Mouse (Mus musculus): ENCODE measurements at regions not wholly inside any gene's neighbourhood (a gene's known extent, or its start where the extent isn't known, plus 50 kb on each side); places are given as distances from the start of the nearest gene placed in this dataset.

GRCm38 (mm10) chr6:67159224-67159623, 78.8 kb upstream of the Serbp1 start:
- Histone ChIP-seq H3K9ac (ENCODE audit: low read depth, low read length) (no peak overlapping the region), H3K4me2 (replicated peaks; ENCODE audit: low read depth) (no peak overlapping the region), H3K27me3 (replicated peaks; ENCODE audit: control insufficient read depth, insufficient read depth, low read length) (no peaks in the 10 kb centered on the region), H3K36me3 (ENCODE audit: control insufficient read depth, insufficient read depth) (no peaks in the 10 kb centered on the region), H3K4me3 (ENCODE audit: low read depth, low read length) (no peak overlapping the region), H3K27ac (ENCODE audit: low read depth, low read length) (no peak overlapping the region), H3K9me3 (ENCODE audit: control insufficient read depth) (no peaks in the 10 kb centered on the region), H3K4me1 (replicated peaks; ENCODE audit: control insufficient read depth, insufficient read depth, low read length) (no peaks in the 10 kb centered on the region)
- no peak for TF ChIP-seq CTCF (IDR thresholded peaks at IDR 0.05; ENCODE audit: low read depth)
- ATAC-seq, result no peak
- 14% methylated on average over 2 of the region's 2 CpGs for whole genome bisulfite sequencing

GRCm38 (mm10) chr6:67158765-67159164, 79.2 kb upstream of the Serbp1 start:
- Histone ChIP-seq H3K9me3 (ENCODE audit: control insufficient read depth) (no peaks in the 10 kb centered on the region), H3K36me3 (ENCODE audit: control insufficient read depth, insufficient read depth) (no peaks in the 10 kb centered on the region), H3K27ac (ENCODE audit: low read depth, low read length) (no peak overlapping the region), H3K4me3 (ENCODE audit: low read depth, low read length) (no peak overlapping the region), H3K4me2 (replicated peaks; ENCODE audit: low read depth) (peak overlapping the region; percentile 41), H3K9ac (ENCODE audit: low read depth, low read length) (no peak overlapping the region), H3K27me3 (replicated peaks; ENCODE audit: control insufficient read depth, insufficient read depth, low read length) (no peaks in the 10 kb centered on the region), H3K4me1 (replicated peaks; ENCODE audit: control insufficient read depth, insufficient read depth, low read length) (no peaks in the 10 kb centered on the region)
- peak; percentile 93 for TF ChIP-seq CTCF (IDR thresholded peaks at IDR 0.05; ENCODE audit: low read depth)
- WGBS, result 2% methylated on average over 10 of the region's 10 CpGs
- ATAC-seq, result peak; percentile 86

GRCm38 (mm10) chr6:67152845-67153468, 85.0 kb upstream of the Serbp1 start:
- Histone ChIP-seq H3K36me3 (ENCODE audit: control insufficient read depth, insufficient read depth) (no peaks in the 10 kb centered on the region), H3K9ac (ENCODE audit: low read depth, low read length) (no peak overlapping the region), H3K4me3 (ENCODE audit: low read depth, low read length) (no peak overlapping the region), H3K27ac (ENCODE audit: low read depth, low read length) (no peak overlapping the region), H3K4me1 (replicated peaks; ENCODE audit: control insufficient read depth, insufficient read depth, low read length) (no peaks in the 10 kb centered on the region), H3K4me2 (replicated peaks; ENCODE audit: low read depth) (no peak overlapping the region), H3K27me3 (replicated peaks; ENCODE audit: control insufficient read depth, insufficient read depth, low read length) (no peaks in the 10 kb centered on the region), H3K9me3 (ENCODE audit: control insufficient read depth) (no peaks in the 10 kb centered on the region)
- no peak for ATAC-seq
- peak; percentile 58 for TF ChIP-seq CTCF (IDR thresholded peaks at IDR 0.05; ENCODE audit: low read depth)
- WGBS, result 78% methylated on average over 3 of the region's 3 CpGs

GRCm38 (mm10) chr6:67151515-67151914, 86.5 kb upstream of the Serbp1 start:
- Histone ChIP-seq H3K9me3 (ENCODE audit: control insufficient read depth) (no peaks in the 10 kb centered on the region), H3K4me1 (replicated peaks; ENCODE audit: control insufficient read depth, insufficient read depth, low read length) (no peaks in the 10 kb centered on the region), H3K4me2 (replicated peaks; ENCODE audit: low read depth) (no peak overlapping the region), H3K9ac (ENCODE audit: low read depth, low read length) (no peak overlapping the region), H3K27me3 (replicated peaks; ENCODE audit: control insufficient read depth, insufficient read depth, low read length) (no peaks in the 10 kb centered on the region), H3K27ac (ENCODE audit: low read depth, low read length) (no peak overlapping the region), H3K36me3 (ENCODE audit: control insufficient read depth, insufficient read depth) (no peaks in the 10 kb centered on the region), H3K4me3 (ENCODE audit: low read depth, low read length) (no peak overlapping the region)
- no peak for TF ChIP-seq CTCF (IDR thresholded peaks at IDR 0.05; ENCODE audit: low read depth)
- 94% methylated on average over 2 of the region's 2 CpGs for WGBS
- ATAC-seq, result no peak

- Histone ChIP-seq H3K9me3 (ENCODE audit: control insufficient read depth) (no peaks in the 10 kb centered on the region), H3K4me2 (replicated peaks; ENCODE audit: low read depth) (no peak overlapping the region), H3K4me1 (replicated peaks; ENCODE audit: control insufficient read depth, insufficient read depth, low read length) (no peaks in the 10 kb centered on the region), H3K27me3 (replicated peaks; ENCODE audit: control insufficient read depth, insufficient read depth, low read length) (no peaks in the 10 kb centered on the region), H3K9ac (ENCODE audit: low read depth, low read length) (no peak overlapping the region), H3K27ac (ENCODE audit: low read depth, low read length) (peak overlapping the region; percentile 36; the same call in 1 of the 2 replicates), H3K36me3 (ENCODE audit: control insufficient read depth, insufficient read depth) (no peaks in the 10 kb centered on the region), H3K4me3 (ENCODE audit: low read depth, low read length) (no peak overlapping the region)
- ATAC-seq, result peak; percentile 82
- 45% methylated on average over 2 of the region's 2 CpGs for WGBS
- no peak for TF ChIP-seq CTCF (IDR thresholded peaks at IDR 0.05; ENCODE audit: low read depth)
Observed at GRCm38 (mm10) chr6:67149425-67149824, 88.6 kb upstream of the Serbp1 start.

GRCm38 (mm10) chr6:67146708-67147107, 91.3 kb upstream of the Serbp1 start:
- TF ChIP-seq CTCF (IDR thresholded peaks at IDR 0.05; ENCODE audit: low read depth), result no peak
- H3K27ac ChIP-seq (ENCODE audit: low read depth, low read length), result peak overlapping the region; percentile 55
- no peaks in the 10 kb centered on the region for H3K4me1 ChIP-seq (replicated peaks; ENCODE audit: control insufficient read depth, insufficient read depth, low read length)
- no peak overlapping the region for H3K4me3 ChIP-seq (ENCODE audit: low read depth, low read length)
- ATAC-seq, result peak; percentile 82
- no peaks in the 10 kb centered on the region for H3K36me3 ChIP-seq (ENCODE audit: control insufficient read depth, insufficient read depth)
- H3K9ac ChIP-seq (ENCODE audit: low read depth, low read length), result no peak overlapping the region
- H3K4me2 ChIP-seq (replicated peaks; ENCODE audit: low read depth), result no peak overlapping the region
- no peaks in the 10 kb centered on the region for H3K27me3 ChIP-seq (replicated peaks; ENCODE audit: control insufficient read depth, insufficient read depth, low read length)
- 16% methylated on average over 4 of the region's 4 CpGs for whole genome bisulfite sequencing
- no peaks in the 10 kb centered on the region for H3K9me3 ChIP-seq (ENCODE audit: control insufficient read depth)
